Mouse (Mus musculus): ENCODE data around the gene Gabbr2. TPM values are rescaled to one million over a fixed set of nuclear protein-coding genes. Genes with fewer than 3 reads are reported as not detected.

The Gabbr2 gene
- polyA plus RNA-seq, 1 experiment = not detected

- TF ChIP-seq FLI1 (IDR thresholded peaks at IDR 0.05; ENCODE audit: low read length) = no peak
- no peak for TF ChIP-seq GATA1 (IDR thresholded peaks at IDR 0.05; ENCODE audit: borderline replicate concordance, low read length)
- H3K4me1 ChIP-seq = peaks cover 52% of the 10 kb centered on the region
- H3K36me3 ChIP-seq (replicated peaks; ENCODE audit: low read length) = no peaks in the 10 kb centered on the region
- no peaks in the 10 kb centered on the region for H3K9me3 ChIP-seq
- H3K4me3 ChIP-seq (replicated peaks) = peak overlapping the region; percentile 55
- H3K27me3 ChIP-seq (replicated peaks) = peaks cover 23% of the 10 kb centered on the region
These were observed 249.1 kb downstream of the Gabbr2 start for GRCm38 (mm10) chr4:46742601-46743000.

GRCm38 (mm10) chr4:46736910-46737511, 254.7 kb downstream of the Gabbr2 start:
- H3K27me3 ChIP-seq (replicated peaks) = peaks cover 50% of the 10 kb centered on the region
- no peak overlapping the region for H3K4me3 ChIP-seq (replicated peaks)
- H3K36me3 ChIP-seq (replicated peaks; ENCODE audit: low read length) = no peaks in the 10 kb centered on the region
- H3K4me1 ChIP-seq = peaks cover 43% of the 10 kb centered on the region
- no peaks in the 10 kb centered on the region for H3K9me3 ChIP-seq
- TF ChIP-seq GATA1 (IDR thresholded peaks at IDR 0.05; ENCODE audit: borderline replicate concordance, low read length) (no peak), FLI1 (IDR thresholded peaks at IDR 0.05; ENCODE audit: low read length) (no peak)

GRCm38 (mm10) chr4:46734906-46735305, 256.8 kb downstream of the Gabbr2 start:
- Histone ChIP-seq H3K4me3 (replicated peaks) (no peak overlapping the region), H3K4me1 (peaks cover 29% of the 10 kb centered on the region), H3K27me3 (replicated peaks) (peaks cover 56% of the 10 kb centered on the region), H3K36me3 (replicated peaks; ENCODE audit: low read length) (no peaks in the 10 kb centered on the region), H3K9me3 (no peaks in the 10 kb centered on the region)
- TF ChIP-seq FLI1 (IDR thresholded peaks at IDR 0.05; ENCODE audit: low read length) (no peak), GATA1 (IDR thresholded peaks at IDR 0.05; ENCODE audit: borderline replicate concordance, low read length) (no peak)

GRCm38 (mm10) chr4:46731590-46731989, 260.1 kb downstream of the Gabbr2 start:
- TF ChIP-seq GATA1 (IDR thresholded peaks at IDR 0.05; ENCODE audit: borderline replicate concordance, low read length) = no peak
- no peak for TF ChIP-seq FLI1 (IDR thresholded peaks at IDR 0.05; ENCODE audit: low read length)
- Histone ChIP-seq H3K9me3 (no peaks in the 10 kb centered on the region), H3K27me3 (replicated peaks) (peaks cover 53% of the 10 kb centered on the region)

GRCm38 (mm10) chr4:46729306-46730042, 262.2 kb downstream of the Gabbr2 start:
- Histone ChIP-seq H3K36me3 (replicated peaks; ENCODE audit: low read length) (no peaks in the 10 kb centered on the region), H3K4me3 (replicated peaks) (no peak overlapping the region), H3K27me3 (replicated peaks) (peaks cover 52% of the 10 kb centered on the region), H3K4me1 (peaks cover 17% of the 10 kb centered on the region; the same call in 1 of the 2 replicates), H3K9me3 (no peaks in the 10 kb centered on the region)
- no peak for TF ChIP-seq FLI1 (IDR thresholded peaks at IDR 0.05; ENCODE audit: low read length)
- no peak for TF ChIP-seq GATA1 (IDR thresholded peaks at IDR 0.05; ENCODE audit: borderline replicate concordance, low read length)

More at GRCm38 (mm10) chr4:46731590-46731989, 260.1 kb downstream of the Gabbr2 start:
- Histone ChIP-seq H3K4me1 (peaks cover 17% of the 10 kb centered on the region), H3K4me3 (replicated peaks) (no peak overlapping the region), H3K36me3 (replicated peaks; ENCODE audit: low read length) (no peaks in the 10 kb centered on the region)

- Histone ChIP-seq H3K36me3 (replicated peaks; ENCODE audit: low read length) (no peaks in the 10 kb centered on the region), H3K9me3 (no peaks in the 10 kb centered on the region), H3K4me1 (peaks cover 11% of the 10 kb centered on the region; the same call in 1 of the 2 replicates), H3K27me3 (replicated peaks) (peaks cover 49% of the 10 kb centered on the region), H3K4me3 (replicated peaks) (no peak overlapping the region)
- TF ChIP-seq FLI1 (IDR thresholded peaks at IDR 0.05; ENCODE audit: low read length) (no peak), GATA1 (IDR thresholded peaks at IDR 0.05; ENCODE audit: borderline replicate concordance, low read length) (no peak)
These were observed 263.4 kb downstream of the Gabbr2 start for GRCm38 (mm10) chr4:46728231-46728630.

- Histone ChIP-seq H3K27me3 (replicated peaks) (peaks cover 51% of the 10 kb centered on the region), H3K36me3 (replicated peaks; ENCODE audit: low read length) (no peaks in the 10 kb centered on the region), H3K9me3 (no peaks in the 10 kb centered on the region), H3K4me1 (peaks cover 11% of the 10 kb centered on the region; the same call in 1 of the 2 replicates), H3K4me3 (replicated peaks) (no peak overlapping the region)
- TF ChIP-seq FLI1 (IDR thresholded peaks at IDR 0.05; ENCODE audit: low read length) = no peak
- TF ChIP-seq GATA1 (IDR thresholded peaks at IDR 0.05; ENCODE audit: borderline replicate concordance, low read length) = no peak
These were observed 264.5 kb downstream of the Gabbr2 start for GRCm38 (mm10) chr4:46727153-46727552.

GRCm38 (mm10) chr4:46720821-46721557, 270.7 kb downstream of the Gabbr2 start:
- Histone ChIP-seq H3K4me3 (replicated peaks) (no peak overlapping the region), H3K4me1 (peaks cover 8% of the 10 kb centered on the region; the same call in 1 of the 2 replicates), H3K27me3 (replicated peaks) (peaks cover 66% of the 10 kb centered on the region), H3K9me3 (no peaks in the 10 kb centered on the region), H3K36me3 (replicated peaks; ENCODE audit: low read length) (no peaks in the 10 kb centered on the region)
- TF ChIP-seq GATA1 (IDR thresholded peaks at IDR 0.05; ENCODE audit: borderline replicate concordance, low read length) (no peak), FLI1 (IDR thresholded peaks at IDR 0.05; ENCODE audit: low read length) (no peak)

- no peak for TF ChIP-seq GATA1 (IDR thresholded peaks at IDR 0.05; ENCODE audit: borderline replicate concordance, low read length)
- no peaks in the 10 kb centered on the region for H3K9me3 ChIP-seq
- H3K27me3 ChIP-seq (replicated peaks) = peaks cover 71% of the 10 kb centered on the region
These were observed 271.6 kb downstream of the Gabbr2 start for GRCm38 (mm10) chr4:46720070-46720469.

More at GRCm38 (mm10) chr4:46720070-46720469, 271.6 kb downstream of the Gabbr2 start:
- no peaks in the 10 kb centered on the region for H3K36me3 ChIP-seq (replicated peaks; ENCODE audit: low read length)
- no peak overlapping the region for H3K4me3 ChIP-seq (replicated peaks)
- H3K4me1 ChIP-seq = no peaks in the 10 kb centered on the region; the same call in 1 of the 2 replicates

All from megakaryocyte, embryonic 14.5 days (primary cell).